Mouse (Mus musculus): ENCODE results near the gene Tspyl2. TPM values are rescaled to one million over a fixed set of nuclear protein-coding genes. Genes with fewer than 3 reads are reported as not detected.
A peak's percentile ranks its signal among the peaks of the same experiment; 100 is the strongest.

Gene Tspyl2
- total and polyA plus RNA-seq, 2 experiments from 2014 or later = 10.4 to 11.2 TPM

- Histone ChIP-seq H3K9ac (replicated peaks; ENCODE audit: low read depth, low read length) (no peak overlapping the region), H3K27ac (ENCODE audit: low read depth) (peak overlapping the region; percentile 38; the same call in 1 of the 2 replicates)
- 16% methylated on average over 8 of the region's 8 CpGs for WGBS
Measured at GRCm38 (mm10) chrX:152327689-152328052, 14.6 kb downstream of the Tspyl2 start.

DNA sequence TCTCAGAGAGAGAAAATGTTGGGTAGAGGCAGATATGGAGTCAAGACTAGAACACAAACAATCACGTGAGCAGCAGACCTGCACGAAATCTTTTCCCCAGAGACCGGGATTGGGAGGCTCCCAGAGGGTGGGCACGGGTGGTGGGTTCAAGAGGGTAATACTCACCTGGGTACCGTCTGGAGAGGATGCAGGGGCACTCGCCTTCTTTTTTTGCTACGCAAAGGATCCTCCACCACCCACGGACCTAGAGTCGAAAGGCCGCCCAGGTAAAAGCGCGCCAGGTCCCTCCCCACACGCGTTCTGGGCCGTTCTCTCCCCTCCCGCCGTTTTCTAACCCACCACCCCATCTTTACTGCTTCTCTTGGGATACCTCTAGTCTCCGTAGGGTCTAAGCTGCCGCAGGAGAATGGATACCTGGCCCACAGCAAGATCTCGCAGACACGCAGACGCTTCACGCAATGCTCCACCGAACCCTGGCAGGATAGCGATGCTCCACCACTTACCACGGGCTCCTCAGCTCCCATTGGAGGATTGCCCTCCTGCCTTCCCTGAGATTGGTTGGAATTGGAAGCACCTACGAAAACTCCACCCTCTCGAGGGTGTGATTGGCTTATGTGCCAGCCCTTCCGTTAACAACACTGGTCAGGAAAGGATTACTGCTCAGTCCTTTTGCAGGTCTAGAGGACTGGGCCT, 15.1 kb downstream of the Tspyl2 start, which contains the start of gene Kantr:
Gene Kantr, minus strand, starts transcription at position 500 of the 693 bp plus-strand sequence.
- H3K9me3 ChIP-seq (replicated peaks; ENCODE audit: control insufficient read depth, low read length) = no peaks in the 10 kb centered on the region
- DNase-seq (ENCODE audit: low spot score) (peak; percentile 83), ATAC-seq (ENCODE audit: insufficient read depth, low read depth) (peak; percentile 99)
- WGBS = 11% methylated on average over 29 of the region's 29 CpGs
- H3K27me3 ChIP-seq (ENCODE audit: control insufficient read depth, insufficient read depth, low read length) = no peaks in the 10 kb centered on the region
- peak within 1 kb of the TSS; percentile 64 for H3K4me3 ChIP-seq (ENCODE audit: low read depth, low read length)
- H3K4me2 ChIP-seq (ENCODE audit: low read depth, low read length) = peak within 1 kb of the TSS; percentile 84
- H3K27ac ChIP-seq (ENCODE audit: low read depth) = peak within 1 kb of the TSS; percentile 38; the same call in 1 of the 2 replicates
- H3K36me3 ChIP-seq (replicated peaks; ENCODE audit: control insufficient read depth, insufficient read depth, low read length) = no peaks in the 10 kb centered on the region
- H3K9ac ChIP-seq (replicated peaks; ENCODE audit: low read depth, low read length) = peak within 1 kb of the TSS; percentile 66
- no peaks in the 10 kb centered on the region for H3K4me1 ChIP-seq (ENCODE audit: control insufficient read depth, insufficient read depth)
- TF ChIP-seq EP300 (IDR thresholded peaks at IDR 0.05; ENCODE audit: low read depth) (no peak), CTCF (IDR thresholded peaks at IDR 0.05; ENCODE audit: low read depth) (no peak)

More at GRCm38 (mm10) chrX:152327689-152328052, 14.6 kb downstream of the Tspyl2 start:
- no peaks in the 10 kb centered on the region for H3K27me3 ChIP-seq (ENCODE audit: control insufficient read depth, insufficient read depth, low read length)
- TF ChIP-seq EP300 (IDR thresholded peaks at IDR 0.05; ENCODE audit: low read depth) (no peak), CTCF (IDR thresholded peaks at IDR 0.05; ENCODE audit: low read depth) (no peak)
- no peaks in the 10 kb centered on the region for H3K36me3 ChIP-seq (replicated peaks; ENCODE audit: control insufficient read depth, insufficient read depth, low read length)
- DNase-seq (ENCODE audit: low spot score) (no peak), ATAC-seq (ENCODE audit: insufficient read depth, low read depth) (0 out of 2 replicates have a peak, but pooled peaks have one; percentile 25)
- H3K4me3 ChIP-seq (ENCODE audit: low read depth, low read length) = peak overlapping the region; percentile 64
- H3K4me2 ChIP-seq (ENCODE audit: low read depth, low read length) = peak overlapping the region; percentile 84
- H3K4me1 ChIP-seq (ENCODE audit: control insufficient read depth, insufficient read depth) = no peaks in the 10 kb centered on the region
- no peaks in the 10 kb centered on the region for H3K9me3 ChIP-seq (replicated peaks; ENCODE audit: control insufficient read depth, low read length)

GRCm38 (mm10) chrX:152323584-152323983, 18.6 kb downstream of the Tspyl2 start:
- Histone ChIP-seq H3K36me3 (replicated peaks; ENCODE audit: control insufficient read depth, insufficient read depth, low read length) (peaks cover 5% of the 10 kb centered on the region; the same call in 1 of the 2 replicates), H3K9me3 (replicated peaks; ENCODE audit: control insufficient read depth, low read length) (no peaks in the 10 kb centered on the region), H3K4me1 (ENCODE audit: control insufficient read depth, insufficient read depth) (no peaks in the 10 kb centered on the region), H3K4me2 (ENCODE audit: low read depth, low read length) (no peak overlapping the region), H3K4me3 (ENCODE audit: low read depth, low read length) (no peak overlapping the region), H3K27me3 (ENCODE audit: control insufficient read depth, insufficient read depth, low read length) (no peaks in the 10 kb centered on the region), H3K27ac (ENCODE audit: low read depth) (no peak overlapping the region), H3K9ac (replicated peaks; ENCODE audit: low read depth, low read length) (no peak overlapping the region)
- DNase-seq (ENCODE audit: low spot score) (no peak), ATAC-seq (ENCODE audit: insufficient read depth, low read depth) (no peak)
- 90% methylated on average over 1 of the region's 1 CpGs for WGBS
- TF ChIP-seq EP300 (IDR thresholded peaks at IDR 0.05; ENCODE audit: low read depth) (no peak), CTCF (IDR thresholded peaks at IDR 0.05; ENCODE audit: low read depth) (no peak)

DNA sequence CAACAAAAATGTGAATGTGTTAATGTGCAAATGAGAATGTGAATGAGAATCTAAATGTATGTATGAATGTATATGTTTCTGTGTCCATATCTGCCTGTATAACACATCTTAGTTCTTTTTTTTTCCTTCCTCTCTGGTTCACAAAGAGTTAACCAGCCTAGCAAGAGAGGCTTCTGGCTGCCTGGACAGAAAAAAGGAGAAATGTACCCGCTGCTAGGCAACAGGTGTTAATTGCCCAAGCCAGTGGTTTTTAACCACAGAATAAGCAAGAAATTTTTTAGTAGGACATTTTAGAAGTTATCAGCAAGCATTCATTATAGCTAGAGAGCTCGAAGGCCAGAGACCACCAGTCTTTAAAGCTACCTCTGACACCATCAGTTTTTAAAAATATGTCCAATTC, 19.4 kb downstream of the Tspyl2 start:
- no peak for TF ChIP-seq EP300 (IDR thresholded peaks at IDR 0.05; ENCODE audit: low read depth)
- TF ChIP-seq CTCF (IDR thresholded peaks at IDR 0.05; ENCODE audit: low read depth) = no peak
- H3K4me2 ChIP-seq (ENCODE audit: low read depth, low read length) = no peak overlapping the region
- no peak overlapping the region for H3K4me3 ChIP-seq (ENCODE audit: low read depth, low read length)
- H3K4me1 ChIP-seq (ENCODE audit: control insufficient read depth, insufficient read depth) = no peaks in the 10 kb centered on the region
- no peak overlapping the region for H3K9ac ChIP-seq (replicated peaks; ENCODE audit: low read depth, low read length)
- H3K27ac ChIP-seq (ENCODE audit: low read depth) = no peak overlapping the region
- H3K27me3 ChIP-seq (ENCODE audit: control insufficient read depth, insufficient read depth, low read length) = no peaks in the 10 kb centered on the region
- no peak for DNase-seq (ENCODE audit: low spot score)
- H3K36me3 ChIP-seq (replicated peaks; ENCODE audit: control insufficient read depth, insufficient read depth, low read length) = peaks cover 5% of the 10 kb centered on the region; the same call in 1 of the 2 replicates
- H3K9me3 ChIP-seq (replicated peaks; ENCODE audit: control insufficient read depth, low read length) = no peaks in the 10 kb centered on the region
- no peak for ATAC-seq (ENCODE audit: insufficient read depth, low read depth)
- WGBS = 42% methylated on average over 2 of the region's 2 CpGs

DNA sequence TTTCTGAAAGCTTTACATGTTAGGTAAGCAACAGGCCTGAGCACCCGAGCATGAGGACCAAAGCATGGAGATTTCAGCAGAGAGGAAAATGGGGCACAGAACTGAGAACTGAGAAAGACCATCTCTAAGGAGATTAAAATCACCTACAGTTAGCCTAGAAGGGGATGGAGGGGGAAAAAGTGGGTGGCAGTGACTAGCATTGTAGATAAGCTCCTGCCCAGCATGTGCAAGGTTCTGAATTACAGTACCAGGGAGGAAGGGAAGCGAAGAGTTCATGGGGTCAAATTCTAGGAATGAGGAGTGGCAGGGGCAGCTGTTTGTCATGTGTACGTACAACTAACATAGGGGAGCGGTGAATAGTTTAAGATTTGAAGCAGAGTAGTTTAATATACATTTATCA, 21.7 kb downstream of the Tspyl2 start:
- 75% methylated on average over 4 of the region's 4 CpGs for WGBS
- no peak for DNase-seq (ENCODE audit: low spot score)
- peaks cover 5% of the 10 kb centered on the region; the same call in 1 of the 2 replicates for H3K36me3 ChIP-seq (replicated peaks; ENCODE audit: control insufficient read depth, insufficient read depth, low read length)
- no peak overlapping the region for H3K27ac ChIP-seq (ENCODE audit: low read depth)
- H3K4me3 ChIP-seq (ENCODE audit: low read depth, low read length) = no peak overlapping the region
- H3K9ac ChIP-seq (replicated peaks; ENCODE audit: low read depth, low read length) = no peak overlapping the region
- no peak for ATAC-seq (ENCODE audit: insufficient read depth, low read depth)
- H3K4me1 ChIP-seq (ENCODE audit: control insufficient read depth, insufficient read depth) = no peaks in the 10 kb centered on the region
- H3K4me2 ChIP-seq (ENCODE audit: low read depth, low read length) = no peak overlapping the region
- TF ChIP-seq CTCF (IDR thresholded peaks at IDR 0.05; ENCODE audit: low read depth) (no peak), EP300 (IDR thresholded peaks at IDR 0.05; ENCODE audit: low read depth) (no peak)
- no peaks in the 10 kb centered on the region for H3K27me3 ChIP-seq (ENCODE audit: control insufficient read depth, insufficient read depth, low read length)
- no peaks in the 10 kb centered on the region for H3K9me3 ChIP-seq (replicated peaks; ENCODE audit: control insufficient read depth, low read length)

All from heart, postnatal 0 days (tissue).